Mouse (Mus musculus) brain, embryonic 14.5 days (tissue): ENCODE results near the gene Grid2ip. TPM values are rescaled to one million over a fixed set of nuclear protein-coding genes. Genes with fewer than 3 reads are reported as not detected.
"Not testable (repeated sequence)": the region's sequence is repeated elsewhere in the genome, so short reads cannot be mapped to it uniquely, and the experiment has no call there.

ENCODE experiments used
- DNase-seq: peaks from one replicate; pipeline ENCODE4 v3.0.0-alpha.2; 2011; ENCODE audit warnings: low read depth
- CTCF ChIP-seq: fragments of 200-500 bp; IDR thresholded peaks from 2 replicates; pipeline ENCODE4 v1.5.1; 2012; ENCODE audit warnings: inconsistent platforms, mild to moderate bottlenecking, moderate library complexity, borderline replicate concordance; ENCODE audit not compliant: insufficient read depth, insufficient read length; ENCODE audit errors: extremely low read depth
- POLR2A ChIP-seq: fragments of 200-500 bp; IDR thresholded peaks from 2 replicates; pipeline ENCODE4 v1.6.1; 2012; ENCODE audit warnings: mild to moderate bottlenecking, inconsistent platforms, borderline replicate concordance; ENCODE audit not compliant: poor library complexity, insufficient read depth, insufficient read length, severe bottlenecking; ENCODE audit errors: extremely low read depth
- polyA plus RNA-seq: library from polyadenylated mRNA; depleted of rRNA; stranded (reverse); fragments of >200 nt; gene quantifications from 2 replicates; pipeline ENCODE4 v1.2.3, GENCODE M21; 2012

The Grid2ip gene
- polyA plus RNA-seq, 1 experiment = 1.4 TPM

GRCm38 (mm10) chr5:143367931-143368330 lies 10.8 kb downstream of the Grid2ip start:
- TF ChIP-seq POLR2A (no peak), CTCF (no peak)
- peak; percentile 50 for DNase-seq

GRCm38 (mm10) chr5:143369611-143370255 lies 12.6 kb downstream of the Grid2ip start:
- DNase-seq = no peak
- TF ChIP-seq POLR2A (no peak), CTCF (no peak)

GRCm38 (mm10) chr5:143370416-143371145 lies 13.4 kb downstream of the Grid2ip start:
- peak; percentile 71 for DNase-seq
- no peak for TF ChIP-seq POLR2A
- TF ChIP-seq CTCF = no peak

- TF ChIP-seq POLR2A (no peak), CTCF (no peak)
- no peak for DNase-seq
Measured at GRCm38 (mm10) chr5:143371146-143371510, 14.0 kb downstream of the Grid2ip start.

- TF ChIP-seq POLR2A (no peak), CTCF (peak; percentile 42; the same call in 1 of the 2 replicates)
- DNase-seq = no peak
Measured at GRCm38 (mm10) chr5:143372818-143373217, 15.7 kb downstream of the Grid2ip start.

- TF ChIP-seq CTCF (peak; percentile 91), POLR2A (no peak)
- DNase-seq = no peak
Measured at GRCm38 (mm10) chr5:143375242-143375641, 18.1 kb downstream of the Grid2ip start.

- TF ChIP-seq POLR2A = no peak
- TF ChIP-seq CTCF = peak; percentile 19; the same call in 1 of the 2 replicates
- DNase-seq = no peak
Measured at GRCm38 (mm10) chr5:143376156-143376555, 19.0 kb downstream of the Grid2ip start.

GRCm38 (mm10) chr5:143386797-143387621 lies 29.9 kb downstream of the Grid2ip start:
- TF ChIP-seq POLR2A (no peak), CTCF (no peak)
- DNase-seq = peak; percentile 24

- TF ChIP-seq POLR2A = no peak
- TF ChIP-seq CTCF = peak; percentile 10; the same call in 1 of the 2 replicates
- no peak for DNase-seq
Measured at GRCm38 (mm10) chr5:143394184-143394583, 37.0 kb downstream of the Grid2ip start.

GRCm38 (mm10) chr5:143394966-143395365 lies 37.8 kb downstream of the Grid2ip start:
- DNase-seq = not testable (repeated sequence)

GRCm38 (mm10) chr5:143395649-143396048 lies 38.5 kb downstream of the Grid2ip start:
- TF ChIP-seq CTCF = peak; percentile 45; the same call in 1 of the 2 replicates
- no peak for TF ChIP-seq POLR2A
- DNase-seq = peak; percentile 9

GRCm38 (mm10) chr5:143400501-143400900 lies 43.4 kb downstream of the Grid2ip start:
- TF ChIP-seq POLR2A = no peak
- no peak for TF ChIP-seq CTCF
- no peak for DNase-seq

GRCm38 (mm10) chr5:143401556-143401955 lies 44.4 kb downstream of the Grid2ip start:
- no peak for DNase-seq
- TF ChIP-seq POLR2A (no peak), CTCF (no peak)
